ENCODE assay signal across 7 mouse cellular contexts in genomic region chr19:31531249-31531740, GRCm38 (mm10).
DNase-seq lines count a peak whose midpoint lies in the region; ATAC-seq and TF ChIP-seq lines count a peak whose summit lies in the region.

No protein-coding gene starts in this region.

- 16% methylated on average over 7 of the region's 7 CpGs for WGBS in embryonic facial prominence, embryonic 14.5 days
- WGBS in stomach, postnatal 0 days = 35% methylated on average over 7 of the region's 7 CpGs

- no peak for TF ChIP-seq CTCF in stomach, postnatal 0 days (IDR thresholded peaks at IDR 0.05; ENCODE audit: low read depth)

- no peak overlapping the region for H3K9ac ChIP-seq in embryonic facial prominence, embryonic 14.5 days (ENCODE audit: low read depth, low read length)
- no peak overlapping the region for H3K9ac ChIP-seq in stomach, postnatal 0 days (ENCODE audit: low read length)

- no peak overlapping the region for H3K27ac ChIP-seq in embryonic facial prominence, embryonic 14.5 days (replicated peaks; ENCODE audit: low read depth, low read length)
- peak overlapping the region; percentile 56; the same call in 1 of the 2 replicates for H3K27ac ChIP-seq in stomach, postnatal 0 days (replicated peaks)

- peak; percentile 57; the same call in 1 of the 2 replicates for ATAC-seq in embryonic facial prominence, embryonic 14.5 days (ENCODE audit: low read depth)
- peak; percentile 15; the same call in 1 of the 2 replicates for ATAC-seq in stomach, postnatal 0 days (ENCODE audit: low FRiP score, low TSS enrichment)
- ATAC-seq in monocyte, adult 5-6 weeks (replicated peaks; ENCODE audit: insufficient number of reproducible peaks, low FRiP score, low TSS enrichment, poor library complexity, severe bottlenecking) = no peak

- H3K36me3 ChIP-seq in embryonic facial prominence, embryonic 14.5 days (ENCODE audit: control insufficient read depth, insufficient read depth, low read length) = no peaks in the 10 kb centered on the region
- H3K36me3 ChIP-seq in stomach, postnatal 0 days (ENCODE audit: control insufficient read depth, insufficient read depth, low read length) = no peaks in the 10 kb centered on the region

- H3K9me3 ChIP-seq in embryonic facial prominence, embryonic 14.5 days (ENCODE audit: control insufficient read depth, low read length) = no peaks in the 10 kb centered on the region
- no peaks in the 10 kb centered on the region for H3K9me3 ChIP-seq in stomach, postnatal 0 days (ENCODE audit: control insufficient read depth, low read length)

- no peaks in the 10 kb centered on the region for H3K27me3 ChIP-seq in embryonic facial prominence, embryonic 14.5 days (replicated peaks; ENCODE audit: control insufficient read depth, insufficient read depth, low read length)
- no peaks in the 10 kb centered on the region for H3K27me3 ChIP-seq in stomach, postnatal 0 days (ENCODE audit: control insufficient read depth, insufficient read depth, low read length)

- H3K4me3 ChIP-seq in embryonic facial prominence, embryonic 14.5 days (ENCODE audit: low read depth, low read length) = no peak overlapping the region
- H3K4me3 ChIP-seq in stomach, postnatal 0 days (ENCODE audit: low read depth, low read length) = no peak overlapping the region

- peak; percentile 20 for DNase-seq in right cerebral cortex, adult 18-20 months
- no peak for DNase-seq in right cerebral cortex, postnatal 14 days
- peak; percentile 76 for DNase-seq in embryonic facial prominence, embryonic 14.5 days (ENCODE audit: low spot score)
- peak; percentile 19 to 22 for DNase-seq in kidney, postnatal 4 days
- peak; percentile 13 for DNase-seq in stomach, postnatal 0 days (ENCODE audit: low spot score)
- DNase-seq in urinary bladder, postnatal 10 days (ENCODE audit: low spot score) = no peak

- peaks cover 10% of the 10 kb centered on the region for H3K4me1 ChIP-seq in embryonic facial prominence, embryonic 14.5 days (ENCODE audit: control insufficient read depth, insufficient read depth, low read length)
- H3K4me1 ChIP-seq in stomach, postnatal 0 days (replicated peaks; ENCODE audit: control insufficient read depth, insufficient read depth) = 0 out of 2 replicates have a peak, but pooled peaks cover 2% of the 10 kb centered on the region

- TF ChIP-seq EP300 in stomach, postnatal 0 days (optimal IDR thresholded peaks at IDR 0.05) = no peak

- no peak overlapping the region for H3K4me2 ChIP-seq in embryonic facial prominence, embryonic 14.5 days (ENCODE audit: low read depth, low read length)
- H3K4me2 ChIP-seq in stomach, postnatal 0 days (replicated peaks; ENCODE audit: low read depth) = no peak overlapping the region

Comparison
In these comparisons a context has a peak if more than half of its experiments do, and no peak if none do; other contexts are left out.
1. DNase-seq: peak in right cerebral cortex, adult 18-20 months (single experiment), embryonic facial prominence, embryonic 14.5 days (single experiment), kidney, postnatal 4 days (2 of 2) and stomach, postnatal 0 days (single experiment); none in right cerebral cortex, postnatal 14 days (single experiment) and urinary bladder, postnatal 10 days (single experiment).